ENCODE assay signal across 26 mouse cellular contexts in genomic region chr13:93468355-93468754, GRCm38 (mm10). TPM values are rescaled to one million over a fixed set of nuclear protein-coding genes. Genes with fewer than 3 reads are reported as not detected.
DNase-seq lines count a peak whose midpoint lies in the region; ATAC-seq lines count a peak whose summit lies in the region.
"Had no signal": no experiment of that assay in that cellular context is flagged by ENCODE, and none has a peak within 500 bp of the region (broad histone marks: within the 10 kb centered on the region; RNA-seq: fewer than 3 reads in every experiment).

No protein-coding gene starts in this region.

- 84% methylated on average over 3 of the region's 3 CpGs for WGBS in forebrain, embryonic 13.5 days
- 94% methylated on average over 3 of the region's 3 CpGs for WGBS in forebrain, embryonic 11.5 days

- ATAC-seq in forebrain, embryonic 13.5 days = peak; percentile 78
- no peak for ATAC-seq in forebrain, embryonic 11.5 days (replicated peaks; ENCODE audit: low FRiP score)
- no peak for ATAC-seq in megakaryocyte-erythroid progenitor cell, adult 5-6 weeks (replicated peaks; ENCODE audit: low FRiP score, low TSS enrichment, poor library complexity, severe bottlenecking)
- ATAC-seq: hindbrain, embryonic 16.5 days; intestine, embryonic 15.5 days; lung, postnatal 0 days had no signal

- DNase-seq in forebrain, embryonic 11.5 days (ENCODE audit: low spot score) = no peak
- DNase-seq in kidney, postnatal 36 days = peak; percentile 17 to 30
- no peak for DNase-seq in kidney, postnatal 25 days
- DNase-seq in brain, adult 2 months (ENCODE audit: low read depth, low spot score) = peak; percentile 32
- no peak for DNase-seq in Muller cell, postnatal 12 days (ENCODE audit: inconsistent ontology term)
- DNase-seq: cerebellum, adult 8-10 months; gastrocnemius, postnatal 14 days; heart, adult 18-20 months; heart, postnatal 10 days; kidney, postnatal 10 days; liver; right cerebral cortex, adult 18-20 months; thymus, adult 18-20 months; thymus, postnatal 36 days had no signal

- H3K36me3 ChIP-seq in forebrain, embryonic 13.5 days (ENCODE audit: poor library complexity, severe bottlenecking) = peaks cover 34% of the 10 kb centered on the region
- no peaks in the 10 kb centered on the region for H3K36me3 ChIP-seq in forebrain, embryonic 11.5 days (ENCODE audit: control insufficient read depth, insufficient read depth, low read length)
- H3K36me3 ChIP-seq: intestine, embryonic 15.5 days had no signal

- H3K9me3 ChIP-seq in forebrain, embryonic 13.5 days (replicated peaks) = no peaks in the 10 kb centered on the region
- H3K9me3 ChIP-seq in forebrain, embryonic 11.5 days (ENCODE audit: control insufficient read depth, low read length) = no peaks in the 10 kb centered on the region
- H3K9me3 ChIP-seq: heart, embryonic 12.5 days; hindbrain, embryonic 10.5 days; intestine, embryonic 15.5 days; limb, embryonic 10.5 days; midbrain, embryonic 10.5 days; stomach, embryonic 15.5 days had no signal

- H3K27me3 ChIP-seq in forebrain, embryonic 13.5 days = no peaks in the 10 kb centered on the region
- no peaks in the 10 kb centered on the region for H3K27me3 ChIP-seq in forebrain, embryonic 11.5 days (ENCODE audit: control insufficient read depth, insufficient read depth, low read length)
- H3K27me3 ChIP-seq: heart, embryonic 12.5 days; intestine, embryonic 15.5 days; stomach, embryonic 15.5 days had no signal

- H3K4me3 ChIP-seq in forebrain, embryonic 13.5 days = no peak overlapping the region
- H3K4me3 ChIP-seq in forebrain, embryonic 11.5 days (ENCODE audit: low read depth, low read length) = no peak overlapping the region
- H3K4me3 ChIP-seq: heart, embryonic 12.5 days; hindbrain, embryonic 10.5 days; intestine, embryonic 15.5 days; layer of hippocampus, adult 2 months; limb, embryonic 10.5 days; midbrain, embryonic 10.5 days; stomach, embryonic 15.5 days had no signal

- no peak overlapping the region for H3K4me2 ChIP-seq in forebrain, embryonic 13.5 days
- H3K4me2 ChIP-seq in forebrain, embryonic 11.5 days (ENCODE audit: low read depth, low read length, severe bottlenecking) = no peak overlapping the region
- H3K4me2 ChIP-seq: heart, embryonic 12.5 days; intestine, embryonic 15.5 days; stomach, embryonic 15.5 days had no signal

- no peaks in the 10 kb centered on the region for H3K4me1 ChIP-seq in forebrain, embryonic 13.5 days
- H3K4me1 ChIP-seq in forebrain, embryonic 11.5 days (replicated peaks; ENCODE audit: control insufficient read depth, insufficient read depth, low read length) = no peaks in the 10 kb centered on the region
- H3K4me1 ChIP-seq: heart, embryonic 12.5 days; hindbrain, embryonic 10.5 days; intestine, embryonic 15.5 days; limb, embryonic 10.5 days; midbrain, embryonic 10.5 days; stomach, embryonic 15.5 days had no signal

- no peak overlapping the region for H3K27ac ChIP-seq in forebrain, embryonic 13.5 days
- no peak overlapping the region for H3K27ac ChIP-seq in forebrain, embryonic 11.5 days (ENCODE audit: low read depth, low read length)
- H3K27ac ChIP-seq: hindbrain, embryonic 10.5 days; intestine, embryonic 15.5 days; layer of hippocampus, adult 2 months; limb, embryonic 10.5 days; macrophage; midbrain, embryonic 10.5 days; stomach, embryonic 15.5 days had no signal

- no peak overlapping the region for H3K9ac ChIP-seq in forebrain, embryonic 13.5 days
- no peak overlapping the region for H3K9ac ChIP-seq in forebrain, embryonic 11.5 days (ENCODE audit: low read length)
- H3K9ac ChIP-seq: heart, embryonic 12.5 days; intestine, embryonic 15.5 days; stomach, embryonic 15.5 days had no signal

RNA-seq across cellular contexts. Expression of gene Jmy, which starts 31.3 kb away (rescaled TPM):
- polyA plus RNA-seq in forebrain, embryonic 13.5 days (2015; fragmentation: Nextera tagmentation; extraction: Ambion mirVana) = 4.8 and 5.4 TPM in 2 replicates
- polyA plus RNA-seq in forebrain, embryonic 11.5 days (2014; fragmentation: Nextera tagmentation; extraction: Ambion mirVana) = 3.8 and 3.9 TPM in 2 replicates
- total RNA-seq in megakaryocyte-erythroid progenitor cell, adult 5-6 weeks (2014; fragmentation: Nextera tagmentation) = 20.7 and 24.9 TPM in 2 replicates
- total RNA-seq in megakaryocyte-erythroid progenitor cell, adult 5-6 weeks (2017) = 18.2 and 26.9 TPM in 2 replicates

Comparison
In these comparisons a context has a peak if more than half of its experiments do, and no peak if none do; other contexts are left out.
1. DNase-seq: peak in kidney, postnatal 36 days (2 of 2) and brain, adult 2 months (single experiment); none in forebrain, embryonic 11.5 days (single experiment), kidney, postnatal 25 days (0 of 2) and Muller cell, postnatal 12 days (single experiment).